Mouse (Mus musculus) small intestine, adult 2 months (tissue): ENCODE measurements at regions not wholly inside any gene's neighbourhood (a gene's known extent, or its start where the extent isn't known, plus 50 kb on each side); places are given as distances from the start of the nearest gene placed in this dataset.

Source experiments
- H3K27ac ChIP-seq: fragments of 200-500 bp; 2 replicates; pipeline ENCODE4 v1.5.1; 2012; ENCODE audit warnings: low read depth, low read length, control low read depth, inconsistent platforms; ENCODE audit not compliant: insufficient read depth
- H3K27me3 ChIP-seq: fragments of 200-500 bp; 2 replicates; pipeline ENCODE4 v1.6.1; 2012; ENCODE audit warnings: mild to moderate bottlenecking, moderate library complexity, low read length, inconsistent platforms; ENCODE audit not compliant: control insufficient read depth, insufficient read depth
- H3K36me3 ChIP-seq: fragments of 200-500 bp; 2 replicates; pipeline ENCODE4 v1.6.1; 2012; ENCODE audit warnings: mild to moderate bottlenecking, low read length, control low read depth, inconsistent platforms; ENCODE audit not compliant: control insufficient read depth, insufficient read depth
- H3K4me1 ChIP-seq: fragments of 200-500 bp; 2 replicates; pipeline ENCODE4 v1.6.1; 2012; ENCODE audit warnings: low read length, inconsistent platforms, mixed read lengths; ENCODE audit not compliant: control insufficient read depth, insufficient read depth, insufficient read length
- H3K4me3 ChIP-seq: fragments of 200-500 bp; 2 replicates; pipeline ENCODE4 v1.5.1; 2012; ENCODE audit warnings: low read depth, mild to moderate bottlenecking, control low read depth, inconsistent platforms, low read length, moderate library complexity
- CTCF ChIP-seq: fragments of 200-500 bp; IDR thresholded peaks from 2 replicates; pipeline ENCODE4 v1.5.1; 2012; ENCODE audit warnings: low read depth, mild to moderate bottlenecking, control low read depth, inconsistent platforms, low read length, moderate library complexity, mixed read lengths; ENCODE audit not compliant: insufficient replicate concordance, insufficient read length; ENCODE audit errors: extremely low read depth
- POLR2A ChIP-seq: fragments of 200-500 bp; IDR thresholded peaks from 2 replicates; pipeline ENCODE4 v1.6.1; 2012; ENCODE audit warnings: low read depth, mild to moderate bottlenecking, control low read depth, inconsistent platforms, low read length, moderate library complexity
- WGBS: fragments of 180-500 bp; shearing (Covaris S2); methylation state at CpG from one replicate; pipeline ENCODE4 v1.1.7; 2018; 5-methylcytosine and 5-hydroxymethylcytosine counted together

DNA sequence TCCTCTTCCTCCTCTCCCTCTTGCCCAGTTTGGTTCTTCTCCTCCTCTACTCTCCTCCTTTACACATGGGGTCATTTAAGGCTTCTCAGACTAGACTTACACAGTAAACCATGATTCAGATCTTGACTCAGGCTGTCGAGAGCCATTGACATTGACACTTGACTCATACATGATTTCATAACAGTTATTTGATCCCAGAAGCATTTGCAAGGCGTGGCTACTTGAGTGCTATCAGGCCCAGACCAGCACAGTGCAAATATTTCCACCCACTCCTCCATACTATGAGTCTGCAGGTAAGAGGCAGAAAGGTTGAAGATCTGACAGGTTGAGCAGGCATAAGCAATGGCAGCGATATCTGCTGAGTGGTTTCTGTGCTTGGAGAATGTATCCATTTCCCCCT is 99.2 kb downstream of the Rab11fip2 start:
- no peak for TF ChIP-seq CTCF
- no peak for TF ChIP-seq POLR2A
- H3K4me3 ChIP-seq: no peak overlapping the region
- no peak overlapping the region for H3K27ac ChIP-seq
- 35% methylated on average over 3 of the region's 3 CpGs for WGBS
- no peaks in the 10 kb centered on the region for H3K36me3 ChIP-seq
- H3K4me1 ChIP-seq: no peaks in the 10 kb centered on the region
- no peaks in the 10 kb centered on the region for H3K27me3 ChIP-seq

DNA sequence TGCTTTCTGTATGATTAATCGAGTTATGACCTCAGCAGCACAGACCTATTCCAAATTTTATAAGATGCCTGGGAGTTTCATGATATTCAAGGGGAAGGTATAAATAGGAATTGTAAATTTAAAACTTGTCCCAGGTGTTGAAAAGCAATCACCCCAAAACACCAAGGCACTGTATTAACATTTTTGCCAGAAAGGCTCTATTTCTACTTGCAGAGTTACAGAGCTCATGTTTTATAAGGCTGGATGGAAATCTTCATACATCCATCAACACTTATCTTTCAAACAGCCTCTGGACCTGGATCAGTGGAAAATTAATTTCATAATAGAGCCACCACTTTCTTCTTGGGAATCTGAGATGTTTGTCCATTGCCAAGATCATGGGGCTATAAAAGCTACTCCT is 96.6 kb downstream of the Rab11fip2 start:
- Histone ChIP-seq H3K36me3 (no peaks in the 10 kb centered on the region), H3K27me3 (no peaks in the 10 kb centered on the region), H3K27ac (no peak overlapping the region), H3K4me3 (no peak overlapping the region), H3K4me1 (no peaks in the 10 kb centered on the region)
- 86% methylated on average over 1 of the region's 1 CpGs for WGBS
- TF ChIP-seq POLR2A: no peak
- no peak for TF ChIP-seq CTCF

DNA sequence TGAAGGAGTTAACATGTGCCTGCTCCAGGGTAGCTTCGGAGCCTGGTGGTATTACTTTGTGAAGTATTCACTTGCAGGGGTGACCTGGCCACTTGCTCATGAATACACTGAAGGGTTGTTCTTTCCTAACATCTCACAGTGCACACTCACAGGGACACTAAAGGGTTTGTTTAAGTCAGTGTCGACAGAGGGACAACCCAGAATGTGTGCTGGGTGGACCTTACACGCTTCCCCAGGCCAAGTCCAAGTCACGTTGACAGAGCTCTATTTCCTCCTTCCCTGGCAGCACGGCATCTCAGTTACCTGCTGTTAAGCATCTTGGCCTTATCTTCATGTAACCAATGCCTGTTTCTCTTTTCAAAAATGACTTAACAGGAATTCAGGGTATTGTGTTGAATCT is 92.8 kb downstream of the Rab11fip2 start:
- TF ChIP-seq POLR2A: no peak
- no peak for TF ChIP-seq CTCF
- H3K4me1 ChIP-seq: no peaks in the 10 kb centered on the region
- WGBS: 42% methylated on average over 5 of the region's 5 CpGs
- H3K27me3 ChIP-seq: no peaks in the 10 kb centered on the region
- H3K36me3 ChIP-seq: no peaks in the 10 kb centered on the region
- no peak overlapping the region for H3K27ac ChIP-seq
- H3K4me3 ChIP-seq: no peak overlapping the region

DNA sequence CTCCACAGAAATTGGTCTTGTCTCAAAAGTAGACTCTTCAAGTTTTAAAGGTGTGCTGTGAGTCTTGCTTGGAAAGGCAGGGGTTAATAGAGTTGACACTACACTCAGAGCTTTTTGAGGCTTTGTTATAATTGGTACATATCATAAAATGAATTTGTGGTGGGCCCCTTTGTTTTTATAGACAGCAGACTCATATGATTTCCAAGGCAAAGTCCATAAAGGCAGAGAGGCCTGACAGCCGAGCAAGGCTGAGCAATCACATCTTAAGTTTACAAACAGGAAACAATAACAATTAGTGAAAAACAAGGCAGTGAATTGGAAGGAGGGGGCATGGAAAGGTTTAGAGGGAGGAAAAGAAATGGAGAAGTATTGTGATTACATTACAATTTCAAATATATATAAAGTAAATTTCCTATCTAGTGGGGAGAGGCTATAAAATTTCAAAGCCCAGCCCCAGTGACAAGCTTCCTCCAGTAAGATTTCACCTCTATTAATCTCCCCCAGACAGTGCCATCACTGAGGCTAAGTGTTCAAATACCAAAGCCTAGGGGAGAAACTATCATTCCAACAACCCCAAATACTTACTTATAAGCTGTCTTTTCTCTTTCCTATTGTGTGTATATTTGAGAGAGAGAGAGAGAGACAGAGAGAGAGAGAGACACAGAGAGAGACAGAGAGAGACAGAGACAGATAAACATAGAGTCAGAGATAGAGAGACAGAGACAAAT is 91.3 kb downstream of the Rab11fip2 start:
- no peaks in the 10 kb centered on the region for H3K4me1 ChIP-seq
- WGBS: 15% methylated on average over 1 of the region's 1 CpGs
- H3K36me3 ChIP-seq: no peaks in the 10 kb centered on the region
- no peak overlapping the region for H3K27ac ChIP-seq
- H3K4me3 ChIP-seq: no peak overlapping the region
- no peaks in the 10 kb centered on the region for H3K27me3 ChIP-seq
- TF ChIP-seq CTCF (no peak), POLR2A (no peak)
